Mouse (Mus musculus) ovary, postnatal 10 days (tissue): ENCODE results near the gene Rabepk.
A peak's percentile ranks its signal among the peaks of the same experiment; 100 is the strongest.
"Not testable (repeated sequence)": the region's sequence is repeated elsewhere in the genome, so short reads cannot be mapped to it uniquely, and the experiment has no call there.

Experiments
- DNase-seq: peaks from one replicate; pipeline ENCODE4 v3.0.0; 2022; ENCODE audit warnings: low spot score

Gene Rabepk

GRCm38 (mm10) chr2:34804172-34804571 is 4.5 kb upstream of the Rabepk start:
- DNase-seq = no peak

DNA sequence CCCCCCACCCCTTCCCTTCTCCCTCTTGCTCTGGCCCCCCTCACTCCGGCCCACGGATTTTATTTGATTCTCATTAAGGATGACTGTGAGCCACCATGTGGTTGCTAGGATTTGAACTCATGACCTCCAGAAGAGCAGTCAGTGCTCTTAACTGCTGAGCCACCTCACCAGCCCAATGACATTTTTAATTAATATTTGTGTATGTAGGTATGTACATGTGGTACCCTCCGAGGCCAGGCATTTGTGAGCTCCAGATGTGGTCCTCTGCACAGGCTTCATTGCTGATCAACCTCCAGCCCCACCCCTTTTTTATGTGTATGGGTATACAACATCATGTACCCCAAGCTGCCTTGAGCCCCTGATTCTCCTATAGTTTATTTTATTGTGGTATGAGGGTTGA is 4.0 kb upstream of the Rabepk start:
- no peak for DNase-seq

- not testable (repeated sequence) for DNase-seq
Measured at GRCm38 (mm10) chr2:34802565-34803245, 3.0 kb upstream of the Rabepk start.

DNA sequence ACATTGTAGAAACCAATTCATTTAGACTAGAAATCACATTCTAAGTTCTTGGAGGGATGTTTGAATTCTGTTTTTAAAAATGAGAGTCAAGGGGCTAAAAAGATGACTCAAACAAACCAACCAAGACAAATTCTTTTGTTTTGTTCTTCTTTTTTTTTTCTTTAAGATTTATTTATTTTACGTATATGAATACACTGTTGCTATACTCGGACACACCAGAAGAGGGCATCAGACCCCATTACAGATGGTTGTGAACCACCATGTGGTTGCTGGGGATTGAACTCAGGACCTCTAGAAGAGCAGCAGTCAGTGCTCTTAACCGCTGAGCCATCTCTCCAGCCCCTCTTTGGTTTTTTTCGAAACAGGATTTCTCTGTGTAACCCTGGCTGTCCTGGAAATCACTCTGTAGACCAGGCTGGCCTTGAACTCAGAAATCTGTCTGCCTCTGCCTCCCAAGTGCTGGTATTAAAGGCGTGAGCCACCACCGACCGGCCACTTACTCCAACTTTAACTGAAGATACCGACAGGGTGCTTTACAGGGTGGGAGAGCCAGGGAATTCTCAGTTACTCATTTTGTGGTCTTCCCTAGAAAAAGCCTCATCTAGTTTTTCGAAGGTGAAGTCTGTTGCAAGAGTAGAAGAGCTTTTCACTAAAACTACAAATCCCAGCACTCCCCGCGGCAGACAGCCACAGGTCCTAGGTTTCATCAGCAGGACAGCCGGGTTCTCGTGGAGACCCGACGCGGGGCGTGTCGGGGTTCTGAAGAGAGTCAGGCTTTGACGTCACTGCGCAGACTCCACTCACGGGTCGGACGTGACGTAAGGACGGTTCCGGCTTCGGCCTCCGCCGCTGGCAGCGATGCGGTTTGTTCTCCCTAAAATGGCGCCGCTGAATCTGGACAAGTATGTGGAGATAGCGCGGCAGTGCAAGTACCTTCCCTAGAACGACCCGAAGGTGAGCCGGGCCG is 2.1 kb upstream of the Rabepk start:
- peak; percentile 86 for DNase-seq

DNA sequence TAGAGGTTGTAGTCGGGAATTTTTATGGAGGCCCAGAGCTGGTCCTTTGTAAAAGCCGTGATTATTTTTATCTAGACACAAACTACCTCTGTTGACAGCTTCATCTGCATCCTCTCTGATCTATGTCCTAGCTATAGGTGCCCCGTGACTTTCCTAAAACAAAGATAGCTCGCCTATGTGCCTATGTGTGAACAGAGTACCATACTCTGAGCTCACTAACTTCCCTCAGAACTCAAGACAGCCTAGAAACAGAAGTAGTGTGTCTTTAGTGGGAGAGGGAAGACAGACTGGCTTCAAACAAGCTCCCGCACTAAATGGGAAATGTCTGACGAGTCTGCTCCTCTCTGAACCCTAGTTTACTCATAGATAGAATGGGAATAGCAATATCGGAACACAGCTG is 659 bp upstream of the Rabepk start:
- DNase-seq = no peak

- no peak for DNase-seq
Measured at GRCm38 (mm10) chr2:34795426-34795825, 4.3 kb downstream of the Rabepk start.

DNA sequence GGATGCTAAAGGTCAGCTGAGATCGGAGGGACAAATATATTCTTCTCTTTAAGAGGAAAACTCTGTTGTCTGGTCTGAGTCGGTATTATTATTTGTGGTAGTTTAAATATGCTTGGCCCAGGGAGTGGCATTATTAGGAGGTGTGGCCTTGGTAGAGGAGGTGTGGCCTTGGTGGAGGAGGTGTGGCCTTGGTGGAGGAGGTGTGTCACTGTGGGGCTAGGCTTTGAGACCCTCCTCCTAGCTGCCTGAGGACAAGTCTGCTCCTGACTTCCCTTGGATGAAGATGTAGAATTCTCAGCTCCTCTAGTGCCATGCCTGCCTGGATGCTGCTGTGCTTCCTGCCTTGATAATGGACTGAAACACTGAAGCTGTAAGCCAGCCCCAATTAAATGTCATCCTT is 5.2 kb downstream of the Rabepk start:
- no peak for DNase-seq

- not testable (repeated sequence) for DNase-seq
Measured at GRCm38 (mm10) chr2:34792543-34792942, 7.2 kb downstream of the Rabepk start.

DNA sequence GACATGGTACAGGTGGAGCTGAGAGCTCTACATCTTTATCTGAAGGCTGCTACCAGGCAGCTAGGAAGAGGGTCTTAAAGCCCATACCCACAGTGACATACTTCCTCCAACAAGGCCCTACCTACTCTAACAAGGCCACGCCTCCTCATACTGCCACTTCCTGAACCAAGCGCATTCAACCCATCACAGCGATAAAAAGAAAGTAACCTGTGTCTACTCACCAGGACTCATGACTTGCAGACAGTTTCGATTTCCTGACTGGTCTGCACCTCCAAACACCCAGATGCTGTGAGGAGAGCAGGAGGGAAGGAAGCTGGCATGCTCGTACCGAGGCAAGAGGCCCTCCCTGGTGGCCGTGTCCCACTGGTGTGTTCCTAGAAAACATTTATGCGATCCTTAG is 9.4 kb downstream of the Rabepk start:
- DNase-seq = no peak

DNA sequence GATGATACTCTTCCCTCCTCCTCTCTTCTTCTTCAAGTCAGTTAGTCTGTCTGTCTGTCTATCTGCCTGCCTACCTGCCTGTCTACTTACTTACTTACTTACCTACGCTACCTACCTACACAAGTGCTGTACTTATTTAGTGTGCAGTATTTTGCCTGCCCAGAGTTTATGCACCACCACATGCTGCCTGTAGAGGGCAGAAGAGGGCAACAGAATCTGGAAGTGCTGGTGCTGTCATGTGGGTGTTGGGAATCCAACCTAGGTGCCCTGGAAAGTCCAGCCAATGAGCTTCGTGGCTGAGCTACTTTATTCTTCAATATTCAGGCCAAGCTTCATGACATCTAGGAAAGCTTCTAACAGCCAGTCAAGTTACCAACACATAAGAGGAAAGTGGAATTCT is 15.6 kb downstream of the Rabepk start:
- no peak for DNase-seq

GRCm38 (mm10) chr2:34783064-34784020 is 16.4 kb downstream of the Rabepk start:
- DNase-seq = no peak

- DNase-seq = no peak
Measured at GRCm38 (mm10) chr2:34777237-34777868, 22.4 kb downstream of the Rabepk start.

GRCm38 (mm10) chr2:34774493-34774892 is 25.2 kb downstream of the Rabepk start:
- no peak for DNase-seq

DNA sequence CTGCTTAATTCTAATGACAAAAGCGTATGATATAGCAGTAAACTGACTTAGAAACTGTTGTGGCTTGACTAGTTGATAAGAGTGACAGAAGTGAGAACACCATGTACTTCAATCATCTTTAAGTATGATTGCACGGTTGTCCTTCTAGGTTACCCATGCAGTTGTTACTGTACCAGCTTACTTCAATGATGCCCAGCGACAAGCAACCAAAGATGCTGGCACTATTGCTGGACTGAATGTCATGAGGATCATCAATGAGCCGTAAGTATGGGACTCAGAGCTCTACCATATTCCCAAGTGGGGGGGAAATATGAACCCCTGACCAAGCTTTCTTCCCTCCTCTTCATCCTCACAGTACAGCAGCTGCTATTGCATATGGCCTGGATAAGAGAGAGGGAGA is 26.0 kb downstream of the Rabepk start:
- DNase-seq = no peak

- DNase-seq = no peak
Measured at GRCm38 (mm10) chr2:34772252-34773235, 27.2 kb downstream of the Rabepk start.

DNA sequence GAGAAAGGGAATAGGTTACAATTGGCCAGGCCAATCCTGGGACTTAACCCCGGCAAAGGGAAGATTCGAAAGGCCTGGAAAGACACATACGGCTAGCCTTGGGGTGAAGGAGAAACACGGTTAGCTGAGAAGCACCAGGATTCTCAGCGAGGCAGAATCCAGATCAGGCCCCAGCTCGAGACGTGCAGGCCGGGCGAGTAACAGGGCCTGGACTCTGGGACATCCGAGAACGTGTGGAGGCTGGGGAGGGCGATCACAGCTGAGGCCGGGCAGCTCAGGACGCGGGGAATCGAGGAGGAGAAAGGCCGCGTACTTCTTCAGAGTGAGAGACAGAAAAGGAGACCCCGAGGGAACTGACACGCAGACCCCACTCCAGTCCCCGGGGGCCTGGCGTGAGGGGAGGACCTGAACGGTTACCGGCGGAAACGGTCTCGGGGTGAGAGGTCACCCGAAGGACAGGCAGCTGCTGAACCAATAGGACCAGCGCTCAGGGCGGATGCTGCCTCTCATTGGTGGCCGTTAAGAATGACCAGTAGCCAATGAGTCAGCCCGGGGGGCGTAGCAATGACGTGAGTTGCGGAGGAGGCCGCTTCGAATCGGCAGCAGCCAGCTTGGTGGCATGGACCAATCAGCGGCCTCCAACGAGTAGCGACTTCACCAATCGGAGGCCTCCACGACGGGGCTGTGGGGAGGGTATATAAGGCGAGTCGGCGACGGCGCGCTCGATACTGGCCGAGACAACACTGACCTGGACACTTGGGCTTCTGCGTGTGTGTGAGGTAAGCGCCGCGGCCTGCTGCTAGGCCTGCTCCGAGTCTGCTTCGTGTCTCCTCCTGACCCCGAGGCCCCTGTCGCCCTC is 28.1 kb downstream of the Rabepk start, which contains the start of gene Hspa5:
Hspa5 (plus strand) TSS at position 603 of the 859 bp plus-strand sequence.
- DNase-seq = peak; percentile 95

DNA sequence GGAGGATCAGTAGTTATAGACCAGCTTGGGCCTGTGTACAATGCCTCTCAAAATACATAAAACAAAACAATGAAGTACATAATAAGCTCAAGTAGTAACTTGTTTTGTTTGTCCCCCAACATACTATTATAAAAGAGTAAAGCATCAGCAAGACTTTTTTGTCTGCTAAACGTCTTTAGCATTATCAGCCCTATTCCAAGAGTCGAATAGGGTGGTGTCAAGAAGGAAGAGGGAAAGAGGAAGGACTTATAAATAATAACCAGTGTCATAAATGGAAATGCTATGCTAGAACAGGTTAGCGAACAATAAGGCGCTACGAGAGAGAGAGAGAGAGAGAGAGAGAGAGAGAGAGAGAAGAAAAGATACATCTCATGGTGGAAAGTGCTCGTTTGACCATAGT is 28.8 kb downstream of the Rabepk start:
- no peak for DNase-seq

GRCm38 (mm10) chr2:34770049-34770448 is 29.7 kb downstream of the Rabepk start:
- DNase-seq = no peak

GRCm38 (mm10) chr2:34764801-34765200 is 34.9 kb downstream of the Rabepk start:
- no peak for DNase-seq
